Mouse (Mus musculus) stomach, postnatal 0 days (tissue): ENCODE measurements at regions not wholly inside any gene's neighbourhood (a gene's known extent, or its start where the extent isn't known, plus 50 kb on each side); places are given as distances from the start of the nearest gene placed in this dataset.

Experiments used
- CTCF ChIP-seq: IDR thresholded peaks from 2 replicates; pipeline ENCODE4 v1.5.1; 2016; ENCODE audit warnings: antibody characterized with exemption, low read depth, mild to moderate bottlenecking, moderate library complexity
- EP300 ChIP-seq: optimal IDR thresholded peaks from 2 replicates; pipeline ENCODE3; 2016; ENCODE audit warnings: antibody characterized with exemption

- TF ChIP-seq CTCF = no peak
- no peak for TF ChIP-seq EP300
Observed at GRCm38 (mm10) chr13:64565791-64566190, 68.2 kb upstream of the Fam240b start.
